Mouse (Mus musculus) MEL (cell line): ENCODE measurements around the gene Pcgf6. TPM values are rescaled to one million over a fixed set of nuclear protein-coding genes. Genes with fewer than 3 reads are reported as not detected.

Experiments
- DNase-seq: peaks from one replicate; pipeline ENCODE4 v3.0.0; 2011; ENCODE audit warnings: low read depth, low spot score
- H3K27ac ChIP-seq: 2 replicates; pipeline ENCODE4 v1.5.1; 2012; ENCODE audit warnings: low read depth, mild to moderate bottlenecking, control low read depth, low read length, moderate library complexity; ENCODE audit not compliant: control insufficient read depth
- H3K27me3 ChIP-seq, 2 experiments: fragments of 150-350 bp in 1 of 2; sonication (generic) in 1 of 2; 2 replicates each; pipeline ENCODE4 v1.6.1; 2012; ENCODE audit warnings: low read length in 2 of 2, mild to moderate bottlenecking in 2 of 2, improper control_type of control experiment in 1 of 2, moderate library complexity in 1 of 2; ENCODE audit not compliant: insufficient read depth in 2 of 2, control insufficient read depth in 1 of 2
- H3K36me3 ChIP-seq, 2 experiments: 2 replicates each; pipeline ENCODE4 v1.6.1; 2012 to 2014; ENCODE audit warnings: low read length in 2 of 2, improper control_type of control experiment in 1 of 2, inconsistent platforms in 1 of 2, mild to moderate bottlenecking in 1 of 2; ENCODE audit not compliant: insufficient read depth in 2 of 2, control insufficient read depth in 1 of 2
- H3K4me1 ChIP-seq, 2 experiments: fragments of 150-350 bp in 1 of 2; sonication (generic) in 1 of 2; 2 replicates each; pipeline ENCODE4 v1.6.1; 2012; ENCODE audit warnings: low read length in 2 of 2, improper control_type of control experiment in 1 of 2, mild to moderate bottlenecking in 1 of 2; ENCODE audit not compliant: insufficient read depth in 2 of 2, control insufficient read depth in 1 of 2
- H3K4me3 ChIP-seq, 2 experiments: fragments of 150-350 bp in 1 of 2; sonication (generic) in 1 of 2; 2 replicates each; pipeline ENCODE4 v1.5.1; 2012; ENCODE audit warnings: low read depth in 2 of 2, low read length in 2 of 2, mild to moderate bottlenecking in 2 of 2, moderate library complexity in 2 of 2, control low read depth in 1 of 2, improper control_type of control experiment in 1 of 2; ENCODE audit not compliant: control insufficient read depth in 1 of 2, insufficient read depth in 1 of 2
- H3K79me2 ChIP-seq: 2 replicates; pipeline ENCODE4 v1.6.1; 2012; ENCODE audit warnings: mild to moderate bottlenecking, low read length, moderate library complexity; ENCODE audit not compliant: control insufficient read depth, poor library complexity, insufficient read depth
- H3K9ac ChIP-seq: 2 replicates; pipeline ENCODE4 v1.6.1; 2012; ENCODE audit warnings: low read depth, mild to moderate bottlenecking, control low read depth, low read length, moderate library complexity; ENCODE audit not compliant: control insufficient read depth, poor library complexity, severe bottlenecking
- H3K9me3 ChIP-seq: fragments of 150-350 bp; sonication (generic); replicated peaks from 2 replicates; pipeline ENCODE4 v1.6.1; 2012; ENCODE audit warnings: mild to moderate bottlenecking, low read length, improper control_type of control experiment, moderate library complexity; ENCODE audit not compliant: insufficient read depth
- CHD1 ChIP-seq: IDR thresholded peaks from 2 replicates; pipeline ENCODE4 v1.6.1; 2012; ENCODE audit warnings: low read depth, mild to moderate bottlenecking, inconsistent platforms, low read length, improper control_type of control experiment
- CTCF ChIP-seq, 3 experiments: IDR thresholded peaks in 2 of 3; conservative IDR thresholded peaks in 1 of 3; 2 replicates each; pipeline ENCODE4 v1.5.1; 2011 to 2012; ENCODE audit warnings: low read length in 3 of 3, low read depth in 2 of 3, mild to moderate bottlenecking in 2 of 3, improper control_type of control experiment in 1 of 3, inconsistent platforms in 1 of 3, mixed read lengths in 1 of 3, moderate library complexity in 1 of 3; ENCODE audit not compliant: control insufficient read depth in 1 of 3, insufficient read depth in 1 of 3, poor library complexity in 1 of 3, severe bottlenecking in 1 of 3
- ELF1 ChIP-seq: IDR thresholded peaks from 2 replicates; pipeline ENCODE4 v1.6.1; 2014; ENCODE audit warnings: low read depth, mild to moderate bottlenecking, inconsistent platforms, low read length, improper control_type of control experiment, moderate library complexity
- GABPA ChIP-seq: IDR thresholded peaks from 2 replicates; pipeline ENCODE4 v1.6.1; 2012; ENCODE audit warnings: low read depth, mild to moderate bottlenecking, inconsistent platforms, low read length, improper control_type of control experiment, moderate library complexity
- KAT2A ChIP-seq: conservative IDR thresholded peaks from 2 replicates; pipeline ENCODE4 v1.6.1; 2012; ENCODE audit warnings: low read depth, low read length, improper control_type of control experiment, inconsistent platforms
- MAFK ChIP-seq: IDR thresholded peaks from 2 replicates; pipeline ENCODE4 v1.6.1; 2011; ENCODE audit warnings: low read depth, mild to moderate bottlenecking, low read length, improper control_type of control experiment, borderline replicate concordance
- MAZ ChIP-seq: IDR thresholded peaks from 2 replicates; pipeline ENCODE4 v1.6.1; 2012; ENCODE audit warnings: low read depth, mild to moderate bottlenecking, inconsistent platforms, low read length, improper control_type of control experiment
- MXI1 ChIP-seq: IDR thresholded peaks from 2 replicates; pipeline ENCODE4 v1.6.1; 2011; ENCODE audit warnings: mild to moderate bottlenecking, low read depth, low read length, improper control_type of control experiment
- MYB ChIP-seq: IDR thresholded peaks from 2 replicates; pipeline ENCODE4 v1.6.1; 2011; ENCODE audit warnings: mild to moderate bottlenecking, low read depth, low read length, improper control_type of control experiment
- NRF1 ChIP-seq: IDR thresholded peaks from 2 replicates; pipeline ENCODE4 v1.6.1; 2014; ENCODE audit warnings: low read depth, mild to moderate bottlenecking, inconsistent platforms, low read length, improper control_type of control experiment, moderate library complexity; ENCODE audit not compliant: poor library complexity, insufficient read depth, severe bottlenecking
- POLR2A ChIP-seq, 2 experiments: IDR thresholded peaks; 2 replicates each; pipeline ENCODE4 v1.6.1; 2011 to 2012; ENCODE audit warnings: low read length in 2 of 2, mild to moderate bottlenecking in 2 of 2, control low read depth in 1 of 2, improper control_type of control experiment in 1 of 2, low read depth in 1 of 2, moderate library complexity in 1 of 2; ENCODE audit not compliant: control insufficient read depth in 1 of 2, insufficient read depth in 1 of 2, poor library complexity in 1 of 2
- POLR2AphosphoS2 ChIP-seq: IDR thresholded peaks from 2 replicates; pipeline ENCODE4 v1.6.1; 2011; ENCODE audit warnings: low read length, improper control_type of control experiment
- RCOR1 ChIP-seq: IDR thresholded peaks from 2 replicates; pipeline ENCODE4 v1.6.1; 2012; ENCODE audit warnings: low read depth, mild to moderate bottlenecking, inconsistent platforms, low read length, improper control_type of control experiment
- SMC3 ChIP-seq: IDR thresholded peaks from 2 replicates; pipeline ENCODE4 v1.6.1; 2011; ENCODE audit warnings: low read depth, low read length, improper control_type of control experiment
- TAL1 ChIP-seq: IDR thresholded peaks from 2 replicates; pipeline ENCODE4 v1.6.1; 2012; ENCODE audit warnings: mild to moderate bottlenecking, inconsistent platforms, low read length, moderate library complexity, mixed read lengths
- TBP ChIP-seq: IDR thresholded peaks from 2 replicates; pipeline ENCODE4 v1.8.0; 2011; ENCODE audit warnings: low read depth, low read length, improper control_type of control experiment
- TCF12 ChIP-seq: IDR thresholded peaks from 2 replicates; pipeline ENCODE4 v1.6.1; 2014; ENCODE audit warnings: low read depth, mild to moderate bottlenecking, inconsistent platforms, low read length, improper control_type of control experiment, moderate library complexity
- UBTF ChIP-seq: IDR thresholded peaks from 2 replicates; pipeline ENCODE4 v1.6.1; 2012; ENCODE audit warnings: low read depth, mild to moderate bottlenecking, inconsistent platforms, low read length, improper control_type of control experiment, moderate library complexity, borderline replicate concordance; ENCODE audit not compliant: insufficient read depth
- USF2 ChIP-seq, 2 experiments: IDR thresholded peaks; 2 replicates each; pipeline ENCODE4 v1.6.1; 2011 to 2012; ENCODE audit warnings: improper control_type of control experiment in 2 of 2, low read length in 2 of 2, borderline replicate concordance in 1 of 2, inconsistent platforms in 1 of 2, low read depth in 1 of 2, mild to moderate bottlenecking in 1 of 2; ENCODE audit not compliant: insufficient read depth in 1 of 2
- ZKSCAN1 ChIP-seq: IDR thresholded peaks from 2 replicates; pipeline ENCODE4 v1.6.1; 2012; ENCODE audit warnings: low read depth, mild to moderate bottlenecking, inconsistent platforms, low read length, improper control_type of control experiment, moderate library complexity
- ZMIZ1 ChIP-seq: IDR thresholded peaks from 2 replicates; pipeline ENCODE4 v1.6.1; 2012; ENCODE audit warnings: low read depth, mild to moderate bottlenecking, inconsistent platforms, low read length, improper control_type of control experiment, moderate library complexity
- polyA plus RNA-seq, 2 experiments: library from polyadenylated mRNA; stranded (reverse) in 1 of 2; unstranded in 1 of 2; fragments of >175 nt in 1 of 2; fragments of >200 nt in 1 of 2; gene quantifications; 2 replicates each; pipeline versions ENCODE4 v1.2.1 to v1.2.4; 2012; ENCODE audit warnings: low replicate concordance in 2 of 2, low read depth in 1 of 2; ENCODE audit not compliant: insufficient read length in 2 of 2, insufficient read depth in 1 of 2, missing spikeins in 1 of 2
- total RNA-seq: library from RNA; depleted of rRNA; stranded (reverse); fragments of 300-350 nt; gene quantifications from 2 replicates; pipeline ENCODE4 v1.2.3, GENCODE M21; 2012

Pcgf6 gene
- total and polyA plus RNA-seq, 3 experiments = 29.0 to 47.5 TPM; not detected in 1

DNA sequence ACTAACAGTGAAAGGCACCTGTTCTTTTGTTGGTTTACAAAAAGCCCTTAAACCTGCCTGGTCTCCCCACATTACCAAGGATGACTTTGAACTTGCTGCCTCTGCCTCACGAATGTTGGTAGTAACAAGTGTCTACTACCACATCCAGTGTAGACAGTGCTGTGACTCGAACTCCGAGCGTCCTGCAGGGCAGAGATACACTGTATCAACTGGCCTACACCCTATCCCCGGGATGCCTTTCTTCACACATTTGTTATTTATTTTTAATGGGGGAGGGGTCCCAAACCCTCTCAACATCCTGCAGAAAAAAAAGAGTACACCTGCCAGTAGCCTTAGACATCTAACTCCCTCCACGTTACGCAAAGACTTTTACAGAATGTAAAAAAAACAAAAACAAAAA, 866 bp downstream of the Pcgf6 start:
- Histone ChIP-seq H3K27ac (no peak overlapping the region), H3K9me3 (no peaks in the 10 kb centered on the region), H3K36me3 (peaks cover 5 to 17% of the 10 kb centered on the region in 2 experiments), H3K9ac (peak overlapping the region; percentile 81), H3K79me2 (peaks cover 20% of the 10 kb centered on the region), H3K4me1 (peaks cover 4 to 17% of the 10 kb centered on the region in 2 experiments), H3K4me3 (peak overlapping the region; percentile 72 to 81), H3K27me3 (no peaks in the 10 kb centered on the region)
- no peak for DNase-seq
- no peak; the same call in 1 of the 2 replicates for TF ChIP-seq CHD1
- no peak for TF ChIP-seq ZMIZ1
- TF ChIP-seq SMC3 = no peak
- TF ChIP-seq TCF12 = 0 out of 2 replicates have a peak, but pooled peaks have one; percentile 2
- no peak for TF ChIP-seq UBTF

DNA sequence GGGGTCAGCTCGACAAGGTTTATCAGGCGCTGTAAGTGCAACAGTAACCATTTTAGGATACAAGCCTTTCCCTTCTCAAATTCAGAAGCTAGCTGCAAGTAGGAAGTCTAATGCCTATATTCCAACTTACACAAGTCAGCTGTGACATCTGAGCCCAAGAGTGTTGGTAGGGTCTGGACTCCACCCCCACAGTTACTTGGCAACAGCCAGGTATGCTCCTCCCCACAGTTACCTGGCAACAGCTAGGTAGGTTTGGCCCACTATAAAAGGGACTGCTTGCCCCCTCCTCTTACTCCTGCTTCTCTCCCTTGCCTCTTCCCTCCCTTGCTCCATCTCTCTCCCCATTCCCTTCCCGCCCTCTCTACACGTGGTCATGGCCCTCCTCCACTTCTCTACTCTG, 1.6 kb downstream of the Pcgf6 start:
- no peaks in the 10 kb centered on the region for H3K27me3 ChIP-seq
- no peak for DNase-seq
- peaks cover 20% of the 10 kb centered on the region for H3K79me2 ChIP-seq
- H3K27ac ChIP-seq = no peak overlapping the region
- no peaks in the 10 kb centered on the region for H3K9me3 ChIP-seq
- TF ChIP-seq MAZ (no peak), CTCF (IDR thresholded peaks at IDR 0.05 in 2 of 3, conservative IDR thresholded peaks at IDR 0.05 in 1 of 3; ENCODE audit: control insufficient read depth in 1 of 3, insufficient read depth in 1 of 3, low read depth in 2 of 3, low read length in 3 of 3, poor library complexity in 1 of 3, severe bottlenecking in 1 of 3) (no peak), GABPA (no peak), TCF12 (no peak), CHD1 (no peak), MAFK (no peak), RCOR1 (no peak), ELF1 (no peak), USF2 (IDR thresholded peaks at IDR 0.05; ENCODE audit: borderline replicate concordance in 1 of 2, insufficient read depth in 1 of 2, low read depth in 1 of 2, low read length in 2 of 2) (no peak), ZKSCAN1 (no peak), TAL1 (no peak), TBP (no peak), POLR2A (IDR thresholded peaks at IDR 0.05; ENCODE audit: control insufficient read depth in 1 of 2, insufficient read depth in 1 of 2, low read depth in 1 of 2, low read length in 2 of 2, poor library complexity in 1 of 2) (no peak), MYB (no peak), SMC3 (no peak), MXI1 (no peak), ZMIZ1 (no peak), POLR2AphosphoS2 (no peak), KAT2A (no peak), NRF1 (no peak)
- TF ChIP-seq, all 39 proteins: peak for 0
- peaks cover 5 to 17% of the 10 kb centered on the region in 2 experiments for H3K36me3 ChIP-seq
- peak overlapping the region in 1 of 2 experiments; percentile 72; a peak in 2 of 4 replicates for H3K4me3 ChIP-seq
- H3K4me1 ChIP-seq = peaks cover 4 to 17% of the 10 kb centered on the region in 2 experiments
- peak overlapping the region; percentile 81 for H3K9ac ChIP-seq
